Mouse (Mus musculus): ENCODE data around the gene Nsmce4a.
A peak's percentile ranks its signal among the peaks of the same experiment; 100 is the strongest.
"Not testable (repeated sequence)": the region's sequence is repeated elsewhere in the genome, so short reads cannot be mapped to it uniquely, and the experiment has no call there.

Gene Nsmce4a

GRCm38 (mm10) chr7:130537068-130537467 lies 35.9 kb downstream of the Nsmce4a start:
- DNase-seq (ENCODE audit: low spot score in 2 of 2) = no peak

- no peak for DNase-seq (ENCODE audit: low spot score in 2 of 2)
These were observed 37.7 kb downstream of the Nsmce4a start for GRCm38 (mm10) chr7:130535174-130535573.

- DNase-seq (ENCODE audit: low spot score in 2 of 2) = peak; percentile 86 to 95
These were observed 39.3 kb downstream of the Nsmce4a start for GRCm38 (mm10) chr7:130533316-130534260.

GRCm38 (mm10) chr7:130531138-130531537 lies 41.8 kb downstream of the Nsmce4a start:
- not testable (repeated sequence) for DNase-seq (ENCODE audit: low spot score in 2 of 2)

GRCm38 (mm10) chr7:130527306-130527705 lies 45.6 kb downstream of the Nsmce4a start:
- no peak for DNase-seq (ENCODE audit: low spot score in 2 of 2)

GRCm38 (mm10) chr7:130523451-130523850 lies 49.5 kb downstream of the Nsmce4a start:
- DNase-seq (ENCODE audit: low spot score in 2 of 2) = no peak

GRCm38 (mm10) chr7:130520812-130521422 lies 52.0 kb downstream of the Nsmce4a start:
- DNase-seq (ENCODE audit: low spot score in 2 of 2) = no peak

GRCm38 (mm10) chr7:130520049-130520425 lies 52.9 kb downstream of the Nsmce4a start, which contains the start of gene Ate1:
Gene Ate1, minus strand, starts transcription at chr7:130520369.
- no peak for DNase-seq (ENCODE audit: low spot score in 2 of 2)

GRCm38 (mm10) chr7:130519096-130520048 lies 53.5 kb downstream of the Nsmce4a start:
- peak; percentile 95 to 98 for DNase-seq (ENCODE audit: low spot score in 2 of 2)

GRCm38 (mm10) chr7:130518213-130519095 lies 54.5 kb downstream of the Nsmce4a start:
- DNase-seq (ENCODE audit: low spot score in 2 of 2) = no peak

- DNase-seq (ENCODE audit: low spot score in 2 of 2) = no peak
These were observed 62.7 kb downstream of the Nsmce4a start for GRCm38 (mm10) chr7:130510243-130510642.

GRCm38 (mm10) chr7:130503006-130503405 lies 69.9 kb downstream of the Nsmce4a start:
- DNase-seq (ENCODE audit: low spot score in 2 of 2) = no peak

- DNase-seq (ENCODE audit: low spot score in 2 of 2) = no peak
These were observed 71.4 kb downstream of the Nsmce4a start for GRCm38 (mm10) chr7:130501499-130501898.

- no peak for DNase-seq (ENCODE audit: low spot score in 2 of 2)
These were observed 79.6 kb downstream of the Nsmce4a start for GRCm38 (mm10) chr7:130493346-130493745.

GRCm38 (mm10) chr7:130492026-130492425 lies 80.9 kb downstream of the Nsmce4a start:
- DNase-seq (ENCODE audit: low spot score in 2 of 2) = no peak

Measured in spleen, postnatal 4 days (tissue).